Mouse (Mus musculus): ENCODE data around the gene Ifi47. TPM values are rescaled to one million over a fixed set of nuclear protein-coding genes. Genes with fewer than 3 reads are reported as not detected.

Gene Ifi47
- 10 to 100 TPM; 17.0 TPM for total RNA-seq (2023)

DNA sequence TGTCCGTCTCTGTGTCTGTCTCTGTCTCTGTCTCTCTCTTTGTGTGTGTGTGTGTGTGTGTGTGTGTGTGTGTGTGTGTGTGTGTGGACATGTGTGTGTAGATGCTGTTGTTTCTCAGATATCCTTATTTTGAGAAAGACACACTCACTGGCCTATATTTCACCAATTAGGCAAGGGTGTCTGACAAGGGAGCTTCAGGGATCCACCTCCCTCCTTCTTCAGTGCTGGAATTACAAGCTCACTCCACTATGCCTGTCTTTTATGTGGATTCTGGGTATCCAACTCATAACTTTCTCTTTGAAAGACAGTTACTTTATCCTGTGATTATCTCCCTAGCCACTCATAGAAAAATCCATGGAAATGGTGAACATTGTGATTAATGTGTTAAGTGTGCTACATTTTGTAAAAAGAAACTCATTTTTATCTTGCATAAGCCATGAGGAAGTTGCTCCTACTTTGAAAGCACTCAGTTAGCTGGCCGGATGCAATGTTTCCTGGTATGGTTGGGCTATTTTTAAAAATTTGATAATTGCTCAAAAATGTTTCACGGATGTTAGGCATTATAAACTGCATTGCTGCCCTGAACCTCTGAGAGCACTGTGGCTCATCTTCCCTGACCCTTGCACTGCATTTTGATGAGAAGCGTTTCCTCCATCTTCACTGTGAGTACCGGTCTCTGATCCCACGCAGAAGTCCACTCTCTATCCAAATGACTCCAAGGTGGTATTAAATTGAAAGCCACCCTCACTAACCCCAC lies at the start of gene Ifi47:
Gene Ifi47, plus strand, starts transcription at position 587 of the 757 bp plus-strand sequence.

GRCm38 (mm10) chr11:49051093-49051891 lies 25.1 kb upstream of the Ifi47 start, which contains the start of gene 9930111J21Rik2:
Gene 9930111J21Rik2 (minus strand): TSS chr11:49051242.

GRCm38 (mm10) chr11:49063713-49064469 lies 12.5 kb upstream of the Ifi47 start, which contains the start of gene Tgtp2:
Gene Tgtp2 (minus strand): TSS chr11:49064206.

GRCm38 (mm10) chr11:49114774-49115173 lies 38.4 kb downstream of the Ifi47 start, which contains the start of gene Olfr1396:
Gene Olfr1396 (minus strand): TSS chr11:49114874.

GRCm38 (mm10) chr11:49141974-49142373 lies 65.6 kb downstream of the Ifi47 start, which contains the start of gene Olfr1395:
Gene Olfr1395 (plus strand): TSS chr11:49142274.

Other genes starting within 250 kb of the Ifi47 start
- 1 to 10 TPM; 1.2 to 2.0 TPM for gene Gm12184, start 249.9 kb upstream of the Ifi47 start, total RNA-seq (2023)
- 10 to 100 TPM; 14.0 to 19.8 TPM for gene Irgm1, start 204.9 kb upstream of the Ifi47 start, total RNA-seq (2023)
- gene Gm5431, start 174.4 kb upstream of the Ifi47 start, total RNA-seq (2023), result 1 to 10 TPM; 3.7 to 4.7 TPM
- gene Psme2b, start 130.4 kb upstream of the Ifi47 start, total RNA-seq (2023), result 10 to 100 TPM; 12.7 to 18.6 TPM
- gene Olfr56, start 97.7 kb upstream of the Ifi47 start, total RNA-seq (2023), result under 1 TPM; 0.11 to 0.40 TPM
- 10 to 100 TPM; 30.9 to 31.8 TPM for gene 9930111J21Rik1, start 97.2 kb upstream of the Ifi47 start, total RNA-seq (2023)
- 1 to 10 TPM; 1.4 to 1.6 TPM for gene Gm12185, start 84.4 kb upstream of the Ifi47 start, total RNA-seq (2023)
- gene Tgtp1, start 82.4 kb upstream of the Ifi47 start, total RNA-seq (2023), result 1 to 10 TPM in 1 of 2 experiments, under 1 TPM in 1; 0.40 to 1.4 TPM
- 10 to 100 TPM; 40.2 to 41.2 TPM for gene 9930111J21Rik2, start 25.3 kb upstream of the Ifi47 start, total RNA-seq (2023)
- gene Tgtp2, start 12.4 kb upstream of the Ifi47 start, total RNA-seq (2023), result 1 to 10 TPM in 1 of 2 experiments, under 1 TPM in 1; 0.46 to 1.5 TPM
- gene Olfr1396, start 38.3 kb downstream of the Ifi47 start, total RNA-seq (2023), result not detected
- not detected for gene Olfr1395, start 65.7 kb downstream of the Ifi47 start, total RNA-seq (2023)
- gene Olfr1394, start 77.8 kb downstream of the Ifi47 start, total RNA-seq (2023), result not detected
- gene Btnl9, start 110.6 kb downstream of the Ifi47 start, total RNA-seq (2023), result 1 to 10 TPM; 2.1 to 2.4 TPM
- 10 to 100 TPM; 44.4 to 46.3 TPM for gene Zfp62, start 126.7 kb downstream of the Ifi47 start, total RNA-seq (2023)
- gene Mgat1, start 167.6 kb downstream of the Ifi47 start, total RNA-seq (2023), result 10 to 100 TPM; 69.3 to 81.5 TPM
- gene Olfr1393, start 201.7 kb downstream of the Ifi47 start, total RNA-seq (2023), result under 1 TPM in 1 of 2 experiments, not detected in 1; 0.73 TPM
- not detected for gene Olfr1392, start 208.7 kb downstream of the Ifi47 start, total RNA-seq (2023)
- not detected for gene Olfr10, start 228.2 kb downstream of the Ifi47 start, total RNA-seq (2023)
- gene Olfr1391, start 246.2 kb downstream of the Ifi47 start, total RNA-seq (2023), result not detected

Data from neutrophil, adult 83 days (primary cell).